Mouse (Mus musculus) thymus, postnatal 4 days (tissue): ENCODE data around the gene Zfp94.

Source experiments
- DNase-seq: peaks from one replicate; pipeline ENCODE4 v3.0.0; 2021

The Zfp94 gene

DNA sequence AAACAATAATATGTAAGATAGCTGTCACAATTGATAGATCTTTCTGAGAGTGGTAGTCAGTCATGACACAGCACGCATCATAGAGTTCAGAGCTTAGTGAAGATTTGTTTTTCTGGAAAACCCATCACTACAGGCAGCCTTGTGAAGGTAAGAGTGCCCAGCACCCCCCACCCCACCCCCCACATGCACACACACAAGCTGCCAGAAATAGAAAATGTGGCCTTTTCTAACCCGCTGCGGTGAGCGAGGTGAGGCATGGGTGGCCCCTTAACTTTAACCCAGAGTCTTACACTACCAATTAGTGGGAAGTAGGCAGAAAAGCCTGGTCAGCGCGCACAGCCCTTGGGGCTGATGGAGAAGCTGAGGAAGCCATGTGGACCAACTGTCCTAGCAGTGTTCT is 45.3 kb downstream of the Zfp94 start:
- no peak for DNase-seq

DNA sequence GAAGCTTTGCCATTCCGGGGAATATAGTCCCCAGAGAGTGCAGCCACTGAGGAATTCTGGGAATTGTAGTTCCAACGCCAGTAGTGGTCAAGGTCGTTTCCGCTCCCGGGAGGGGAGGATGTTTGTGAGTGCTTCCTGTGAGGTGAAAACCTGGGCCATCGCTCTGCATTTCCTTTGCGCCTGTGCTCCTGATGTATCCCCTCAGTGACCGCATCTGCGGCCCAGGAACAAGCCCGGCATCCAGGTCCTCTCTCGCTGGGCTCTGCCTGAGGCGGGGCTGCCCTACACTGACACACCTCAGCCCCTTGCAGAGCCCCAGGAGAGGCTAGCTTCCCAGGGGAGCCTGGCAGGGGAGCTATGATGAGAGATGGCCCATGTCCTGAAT is 46.2 kb downstream of the Zfp94 start, which contains the start of gene Zfp93:
Gene Zfp93, plus strand, starts transcription at position 133 of the 385 bp plus-strand sequence.
- DNase-seq, result peak; percentile 71

DNA sequence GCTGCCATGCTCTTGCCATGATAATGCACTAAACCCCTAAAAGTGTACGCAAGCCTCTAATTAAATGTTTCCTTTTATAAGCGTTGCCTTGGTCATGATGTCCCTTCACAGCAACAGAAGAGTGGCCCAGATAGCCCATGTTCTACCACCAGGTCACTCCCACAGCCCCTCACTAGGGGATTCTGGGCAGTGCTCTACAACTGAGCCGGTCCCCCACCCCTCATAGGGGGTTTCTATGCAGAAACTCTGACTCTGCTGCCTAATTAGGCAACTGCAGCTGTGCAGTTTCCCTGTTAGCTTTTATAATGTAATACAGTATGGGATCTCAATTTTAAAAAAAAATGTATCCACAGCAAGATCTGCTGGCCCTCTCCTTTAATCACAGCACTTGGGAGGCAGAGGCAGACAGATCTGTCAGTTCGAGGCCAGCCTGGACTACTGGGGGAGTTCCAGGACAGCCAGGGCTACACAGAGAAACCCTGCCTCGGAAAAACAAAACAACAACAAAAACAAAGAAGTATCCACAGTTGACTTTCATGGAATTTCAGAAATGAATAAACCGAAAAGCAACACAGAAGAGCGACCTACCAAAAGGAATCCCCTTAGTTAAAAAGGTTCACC is 46.7 kb downstream of the Zfp94 start:
- peak; percentile 18 for DNase-seq

DNA sequence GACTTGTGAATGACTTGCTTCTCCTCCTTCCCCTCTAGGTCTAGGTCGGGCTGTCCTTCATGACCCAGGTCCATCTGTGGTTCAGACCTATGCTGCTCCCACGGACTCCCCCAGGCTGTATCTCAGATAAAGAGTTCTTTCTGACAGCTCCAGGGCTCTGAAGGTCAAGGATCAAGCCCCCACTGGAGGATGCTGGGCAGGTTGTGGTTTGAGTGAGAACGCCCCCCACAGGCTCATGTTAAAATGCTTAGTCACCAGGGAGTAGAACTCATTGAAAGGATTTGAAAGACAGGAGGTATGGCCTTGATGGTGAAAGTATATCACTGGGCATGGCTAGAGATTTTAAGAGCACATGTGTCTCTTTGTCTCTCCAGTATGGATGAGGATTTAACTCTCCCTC is 47.2 kb downstream of the Zfp94 start:
- peak; percentile 13 for DNase-seq

DNA sequence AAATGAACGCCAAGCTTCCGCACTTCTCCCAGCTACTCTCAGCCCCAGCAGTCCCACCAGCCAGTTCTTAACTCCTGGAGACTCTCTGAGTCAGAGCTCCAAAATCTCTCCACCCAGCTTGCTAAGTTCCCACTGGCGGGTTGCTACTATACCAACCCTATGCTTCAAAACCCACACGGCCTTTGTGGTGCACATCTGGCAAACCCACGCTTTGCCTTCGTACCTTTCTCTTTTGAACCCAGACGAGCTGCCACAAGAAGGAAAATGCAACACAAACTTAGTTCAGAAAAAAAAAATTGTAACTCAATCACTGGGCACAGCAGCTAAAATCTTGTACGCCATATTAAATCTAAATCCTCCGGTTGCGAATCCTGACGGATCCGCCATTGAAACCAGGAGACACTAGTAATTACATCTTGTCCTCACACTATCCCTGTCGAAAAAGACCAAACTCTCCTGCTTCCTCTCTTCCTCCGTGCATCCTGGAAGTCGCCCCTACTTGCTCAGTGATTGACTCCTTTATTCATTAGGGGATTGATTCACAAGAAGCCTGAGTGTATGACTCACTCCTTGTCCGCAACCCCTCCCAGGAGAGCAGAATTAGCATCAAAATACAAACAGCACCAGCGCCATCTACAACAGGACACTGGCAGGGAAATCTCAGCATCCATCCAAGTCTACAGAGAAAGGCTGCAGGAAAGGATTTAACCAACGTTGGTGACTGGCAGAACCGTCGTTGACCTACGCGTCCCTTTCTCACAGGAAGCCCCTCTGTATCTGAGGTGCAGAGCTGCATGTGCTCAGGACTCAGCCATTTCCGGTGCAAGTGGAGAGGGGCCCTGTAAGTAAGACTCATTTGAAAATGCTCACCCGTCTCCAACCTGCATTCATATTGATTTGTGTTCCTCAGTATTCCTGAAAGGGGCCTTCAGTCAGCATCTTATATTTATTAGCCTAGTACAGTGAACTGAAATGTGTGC is 48.0 kb downstream of the Zfp94 start:
- peak; percentile 42 for DNase-seq

DNA sequence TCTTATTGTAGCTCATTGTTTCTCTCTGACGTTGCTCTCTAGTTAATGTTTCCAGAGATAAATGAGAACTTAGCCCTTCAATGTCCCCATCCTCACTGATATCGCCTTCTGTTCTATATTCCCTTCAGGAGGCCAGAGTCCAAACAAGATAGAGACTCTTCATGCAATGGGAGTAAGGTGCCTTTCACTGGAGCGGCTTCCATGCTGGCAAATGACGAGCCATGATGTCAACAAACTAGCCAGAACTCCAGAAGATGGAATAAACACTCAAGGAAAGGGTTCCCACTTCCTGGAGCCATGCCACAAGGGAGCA is 56.5 kb downstream of the Zfp94 start:
- DNase-seq, result no peak

DNA sequence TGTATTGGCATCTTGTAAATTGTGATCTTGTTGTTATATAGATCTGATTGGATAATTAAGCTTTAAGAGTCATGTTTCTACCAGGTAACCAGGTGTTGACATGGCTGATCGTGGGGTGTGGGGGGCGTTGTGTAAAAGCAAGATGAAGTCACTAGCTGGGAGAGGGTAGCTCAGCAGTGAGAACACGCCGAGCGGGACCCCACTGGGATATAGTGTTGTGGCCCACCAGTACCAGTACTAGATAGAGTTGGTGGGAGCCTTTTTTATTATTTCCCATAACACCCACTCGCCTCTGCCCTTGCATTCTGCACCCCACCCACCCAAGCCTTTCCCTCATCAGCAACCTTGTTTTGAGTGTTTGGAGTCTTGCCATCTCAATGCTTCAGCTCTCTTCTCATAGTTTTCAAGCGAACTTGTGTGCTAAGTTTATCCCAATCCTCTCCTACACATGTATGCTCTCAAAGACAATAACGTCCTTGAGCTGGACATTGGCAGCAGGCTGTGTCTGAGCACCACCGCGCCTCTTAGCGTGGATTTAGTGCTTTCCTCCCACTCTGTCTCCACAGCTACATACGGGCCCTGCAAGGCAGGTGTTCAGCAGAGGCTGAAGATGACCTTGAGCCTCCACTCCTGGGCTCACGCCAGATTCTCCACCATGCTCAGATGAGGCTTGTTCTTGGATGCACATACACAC is 57.0 kb downstream of the Zfp94 start:
- no peak for DNase-seq

DNA sequence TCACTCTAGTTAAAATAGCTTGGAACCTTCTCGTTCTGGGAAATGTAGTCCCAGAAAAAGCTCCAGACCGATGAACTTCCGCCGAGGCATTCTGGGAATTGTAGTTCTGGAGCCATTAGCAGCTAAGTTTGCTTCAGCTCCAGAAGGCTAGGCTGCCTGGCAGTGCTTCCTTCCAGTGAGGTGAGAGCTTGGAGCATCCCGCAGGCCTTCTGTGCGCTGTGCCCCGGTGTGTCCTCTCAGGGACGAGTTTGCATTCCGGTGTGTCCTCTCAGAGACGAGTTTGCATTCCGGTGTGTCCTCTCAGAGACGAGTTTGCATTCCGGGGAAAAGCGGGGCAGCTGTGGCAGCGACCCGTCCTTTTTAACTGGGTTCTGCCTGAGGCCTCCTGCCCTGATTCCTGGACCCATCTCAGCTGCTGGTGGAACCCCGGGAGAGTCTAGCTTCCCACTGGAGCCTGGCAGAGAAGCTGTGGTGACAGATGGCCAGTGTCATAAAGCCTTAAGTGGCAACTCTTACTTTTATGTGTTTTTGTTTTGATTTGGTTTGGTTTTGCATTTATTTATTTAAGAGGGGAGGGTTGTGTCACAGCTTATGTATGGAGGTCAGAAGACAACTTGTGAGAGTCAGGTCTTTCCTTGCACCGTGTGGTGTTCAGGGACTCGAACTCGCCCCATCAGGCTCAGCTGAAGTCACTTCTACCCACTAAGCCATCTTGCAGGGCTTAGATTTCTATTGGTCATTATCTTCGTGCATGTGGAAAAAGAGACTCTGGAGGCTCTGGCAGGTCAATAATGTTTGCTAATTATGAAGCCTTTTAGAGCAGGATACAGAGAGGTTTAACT is 61.6 kb downstream of the Zfp94 start, which contains the start of gene Zfp108:
Gene Zfp108, plus strand, starts transcription at position 162 of the 842 bp plus-strand sequence.
- DNase-seq, result peak; percentile 61

DNA sequence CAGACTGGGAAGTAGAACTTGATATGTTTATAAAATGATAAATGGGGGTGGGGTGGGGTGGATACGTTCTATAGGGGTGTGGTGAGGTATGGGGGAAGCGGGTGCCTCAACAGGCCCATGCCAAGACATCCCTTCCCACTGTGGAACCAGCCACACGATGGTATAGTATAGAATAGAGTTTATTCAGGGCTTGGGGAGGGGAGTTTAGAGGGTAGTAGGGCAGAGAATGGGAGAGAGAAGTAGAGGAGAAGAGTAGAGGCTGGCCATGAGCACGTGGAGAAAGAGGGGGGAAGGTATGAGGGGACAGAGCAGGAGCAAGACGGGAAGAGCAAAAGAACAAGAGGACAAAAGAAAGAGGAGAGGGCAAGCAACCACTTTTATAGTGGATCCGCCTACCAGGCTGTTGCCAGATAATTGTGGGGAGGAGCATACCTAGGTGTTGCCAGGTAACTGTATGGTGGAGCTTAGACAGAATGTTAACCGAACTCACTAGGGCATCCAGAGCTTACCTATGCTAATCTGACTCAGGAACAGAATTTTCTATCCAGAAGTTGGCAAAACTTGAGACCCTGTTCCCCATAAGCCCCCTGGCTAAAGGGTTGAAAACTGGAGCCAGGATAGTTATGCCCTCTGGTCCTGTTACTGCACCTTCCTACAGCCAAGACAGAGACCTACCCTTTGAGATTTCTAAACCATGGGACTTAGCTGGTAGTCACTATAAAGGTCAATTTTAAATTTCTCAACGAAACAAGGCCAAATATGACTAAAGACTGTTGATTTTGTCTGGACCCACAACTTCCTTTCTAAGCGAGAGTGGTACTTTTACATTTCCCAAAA is 62.5 kb downstream of the Zfp94 start:
- DNase-seq, result no peak
